Mouse (Mus musculus) lung, postnatal 25 days (tissue): ENCODE measurements around the gene Fosl2.
"Not testable (repeated sequence)": the region's sequence is repeated elsewhere in the genome, so short reads cannot be mapped to it uniquely, and the experiment has no call there.

Experiments used
- DNase-seq: peaks from one replicate; pipeline ENCODE4 v3.0.0; 2022; ENCODE audit warnings: low spot score

Gene Fosl2

DNA sequence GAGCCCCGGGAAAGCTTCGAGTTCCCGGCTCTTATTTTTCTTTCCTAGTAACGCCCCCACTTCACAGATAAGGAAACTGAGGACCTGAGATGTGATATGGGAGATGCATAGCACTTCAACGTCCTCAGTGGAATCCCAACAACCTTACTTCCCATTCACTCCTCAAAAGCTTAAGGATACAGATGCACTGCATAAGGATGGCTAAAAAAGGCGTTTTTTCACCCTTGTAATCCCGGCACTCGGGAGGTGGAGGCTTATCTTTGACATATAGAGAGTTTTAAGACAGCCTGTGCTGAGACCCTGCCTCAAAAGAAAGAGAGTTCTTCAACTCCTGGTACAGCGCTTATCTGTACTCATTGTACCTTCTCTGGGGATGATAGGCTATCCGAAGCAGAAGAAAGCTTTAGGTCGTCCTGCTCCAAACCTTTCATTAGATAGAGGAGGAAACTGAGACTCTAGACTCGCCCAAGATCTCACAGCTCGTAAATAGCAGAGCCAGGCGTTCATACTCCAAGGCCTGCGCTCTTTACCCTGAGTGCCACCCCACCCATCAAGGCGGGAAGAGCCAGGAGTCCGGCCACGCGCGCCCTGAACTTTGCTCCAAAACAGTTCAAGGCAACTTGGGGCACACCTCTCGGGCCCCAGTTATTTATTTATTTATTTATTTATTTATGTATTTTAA lies 1.4 kb upstream of the Fosl2 start:
- DNase-seq, result peak; percentile 45

DNA sequence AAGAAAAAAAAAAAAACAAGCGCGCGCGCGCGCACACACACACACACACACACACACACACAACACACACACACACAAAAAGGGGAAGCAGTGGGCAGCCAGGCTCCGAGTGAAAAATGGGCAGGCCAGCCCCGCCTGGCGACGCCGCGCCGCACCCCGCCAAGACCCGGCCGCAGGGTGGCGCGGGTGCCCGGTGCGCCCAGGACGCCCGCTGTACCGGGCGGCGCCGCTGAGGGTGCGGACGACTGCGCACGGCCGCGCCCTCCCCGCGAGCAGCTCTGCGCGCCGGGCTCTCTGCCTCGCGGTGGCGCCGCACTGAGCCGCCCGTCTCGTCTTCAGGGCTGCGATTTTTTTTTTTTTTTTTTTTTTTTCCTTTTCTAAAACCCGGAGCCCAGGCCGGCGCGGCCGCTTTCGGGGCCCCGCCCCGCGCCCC lies 682 bp upstream of the Fosl2 start:
- DNase-seq, result peak; percentile 80

GRCm38 (mm10) chr5:32136301-32136863 lies 781 bp downstream of the Fosl2 start:
- peak; percentile 77 for DNase-seq

- DNase-seq, result peak; percentile 46
Observed at GRCm38 (mm10) chr5:32137106-32137522, 1.5 kb downstream of the Fosl2 start.

GRCm38 (mm10) chr5:32138446-32139195 lies 3.0 kb downstream of the Fosl2 start:
- peak; percentile 69 for DNase-seq

DNA sequence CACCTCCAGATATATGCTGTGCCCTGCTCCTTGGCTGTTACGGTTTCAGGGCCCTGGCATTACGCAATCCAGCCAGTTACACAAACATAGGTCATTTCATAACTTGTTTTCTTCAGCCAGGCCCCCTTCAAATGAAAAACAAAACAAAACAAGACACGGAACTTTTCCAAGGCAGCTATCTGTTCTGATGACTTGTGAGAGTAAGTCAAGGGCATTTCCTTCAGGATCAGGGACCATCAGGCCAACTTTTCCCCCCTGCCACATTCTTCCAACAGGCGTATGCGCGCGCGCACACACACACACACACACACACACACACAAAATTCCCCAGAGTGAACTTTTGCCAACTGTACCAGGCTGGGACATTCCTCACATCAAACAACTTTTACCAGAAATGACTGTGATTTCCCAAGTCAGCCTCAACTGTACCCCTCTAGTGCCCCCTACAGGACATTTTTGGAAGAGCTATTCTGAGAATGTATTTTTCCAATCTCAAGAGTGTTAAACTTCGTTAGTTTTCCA lies 4.0 kb downstream of the Fosl2 start:
- peak; percentile 87 for DNase-seq

GRCm38 (mm10) chr5:32141899-32142298 lies 6.3 kb downstream of the Fosl2 start:
- DNase-seq, result no peak

- DNase-seq, result no peak
Observed at GRCm38 (mm10) chr5:32143433-32143970, 7.9 kb downstream of the Fosl2 start.

GRCm38 (mm10) chr5:32146281-32146680 lies 10.7 kb downstream of the Fosl2 start:
- DNase-seq, result no peak

DNA sequence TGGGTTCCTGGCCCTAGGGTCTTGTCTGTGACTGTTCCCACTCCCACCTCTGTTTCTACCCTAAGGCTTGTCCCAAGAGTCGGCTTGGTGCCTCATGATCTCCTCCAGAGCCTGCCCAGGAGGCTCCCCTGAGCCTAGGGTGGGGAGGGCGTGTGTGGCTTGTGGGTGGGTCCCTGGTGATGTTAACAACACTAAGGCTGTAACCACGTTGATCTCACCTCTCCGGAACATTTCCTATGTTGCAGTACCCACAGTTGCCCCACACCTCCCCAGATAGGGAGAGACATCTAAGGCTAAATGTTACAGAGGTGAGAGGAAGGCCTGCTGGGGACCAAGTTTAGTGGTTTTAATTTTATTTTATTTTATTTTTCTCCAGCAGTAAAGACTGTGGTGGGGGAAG lies 13.0 kb downstream of the Fosl2 start:
- no peak for DNase-seq

- no peak for DNase-seq
Observed at GRCm38 (mm10) chr5:32151244-32151643, 15.6 kb downstream of the Fosl2 start.

- no peak for DNase-seq
Observed at GRCm38 (mm10) chr5:32152725-32153417, 17.3 kb downstream of the Fosl2 start.

DNA sequence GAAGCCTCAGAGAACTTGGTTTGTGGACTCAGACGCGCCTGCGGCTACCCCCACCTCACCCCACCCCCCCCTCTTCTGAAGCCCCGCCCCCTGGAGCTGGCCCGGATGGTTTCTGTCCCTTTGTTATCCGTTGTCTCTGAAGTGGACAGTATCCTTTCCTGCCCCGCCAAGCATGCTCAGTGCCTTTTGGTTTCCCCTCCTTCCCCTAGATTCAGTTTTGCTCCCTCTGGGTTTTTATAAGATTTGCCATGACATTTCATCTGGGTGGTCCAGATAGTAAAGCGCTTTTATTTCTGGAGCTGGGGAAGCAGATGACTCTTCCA lies 17.8 kb downstream of the Fosl2 start:
- DNase-seq, result no peak

DNA sequence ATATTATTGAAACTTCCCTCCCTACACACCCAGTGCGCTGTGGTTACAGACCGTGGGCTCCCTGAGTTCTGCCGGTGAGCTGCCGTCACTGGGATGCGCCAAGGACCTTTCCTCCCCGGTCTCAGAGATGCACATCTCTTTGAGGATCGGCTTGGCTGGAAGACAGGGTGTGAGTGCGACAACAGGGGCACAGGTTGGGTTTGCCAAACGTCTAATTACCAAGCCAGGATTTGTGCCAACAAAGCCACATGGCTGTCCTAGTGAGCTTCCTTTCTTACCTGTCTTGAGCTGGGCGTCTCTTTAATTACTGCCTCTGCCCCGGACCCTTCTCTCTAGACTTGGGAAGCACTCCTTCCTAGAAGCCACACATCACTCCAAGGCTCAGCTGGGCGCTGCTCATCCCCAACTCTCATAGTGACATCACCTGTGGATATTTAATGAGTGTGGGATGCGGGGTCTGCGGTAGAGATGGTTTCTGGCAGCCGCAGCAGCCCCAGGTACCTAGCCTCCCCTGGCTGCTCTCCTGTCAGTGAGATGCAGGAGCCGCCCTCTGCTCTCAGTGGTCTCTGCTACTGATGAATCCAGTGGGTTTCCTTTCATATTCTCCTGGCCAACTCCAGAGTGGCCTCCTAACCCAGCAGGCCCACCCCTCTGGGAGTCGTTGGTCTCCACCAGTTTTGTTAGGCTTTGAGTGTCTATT lies 18.3 kb downstream of the Fosl2 start:
- no peak for DNase-seq

DNA sequence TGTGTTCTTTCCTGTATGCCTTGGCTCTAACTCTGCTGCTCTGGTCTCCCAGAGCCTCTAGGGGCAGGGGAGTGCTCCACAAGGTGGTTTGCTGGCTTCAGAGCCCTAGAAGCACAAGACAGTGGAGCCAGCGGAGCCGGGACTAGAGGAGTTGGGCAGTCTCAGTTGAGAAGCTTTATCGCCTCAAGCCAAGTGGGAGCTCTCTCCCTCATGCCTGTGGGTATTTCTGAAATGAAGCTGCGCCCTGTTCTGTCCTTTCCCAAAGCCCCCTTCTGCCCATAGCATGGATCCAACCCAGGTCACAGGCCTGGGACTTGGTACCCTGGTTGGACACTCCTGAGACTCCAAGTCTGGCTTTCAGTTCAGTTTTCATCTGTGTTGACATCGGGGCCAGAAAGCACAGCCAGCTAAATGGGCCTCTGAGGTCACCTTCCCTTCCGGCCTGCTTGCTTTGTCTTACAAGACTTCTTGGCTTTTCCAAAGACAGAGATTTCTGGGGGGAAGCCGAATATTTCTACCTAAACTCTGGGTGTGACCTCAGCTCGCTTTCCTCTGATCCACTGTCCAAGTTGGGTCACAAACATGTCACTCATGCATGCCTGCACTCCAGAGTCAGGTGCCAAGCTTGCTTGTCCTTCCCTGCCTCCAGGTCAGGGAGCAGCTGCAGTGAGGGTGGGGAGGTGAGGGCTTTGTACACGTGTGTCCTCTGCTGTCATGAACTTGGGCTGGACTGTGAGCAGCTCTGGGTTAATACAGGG lies 19.5 kb downstream of the Fosl2 start:
- DNase-seq, result no peak

DNA sequence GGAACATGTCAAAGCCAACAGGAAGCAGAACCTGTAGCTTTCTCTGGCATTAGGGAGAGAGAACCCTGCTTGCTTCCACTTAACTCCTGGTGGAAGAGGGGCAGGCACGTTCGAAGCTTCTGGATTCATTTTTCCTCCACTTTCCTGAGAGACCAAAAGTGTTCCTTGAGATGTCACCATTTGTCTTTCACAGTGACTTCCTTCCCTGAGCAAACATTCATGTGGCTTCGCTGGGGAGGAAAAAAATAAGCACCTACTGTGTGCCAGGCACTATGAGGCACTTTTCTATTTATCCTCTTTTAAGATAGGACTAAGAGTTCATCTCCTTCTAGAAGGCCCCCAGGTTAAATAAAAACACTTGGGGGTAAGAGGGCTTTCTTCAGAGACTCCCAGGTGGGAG lies 20.3 kb downstream of the Fosl2 start:
- no peak for DNase-seq

GRCm38 (mm10) chr5:32163478-32164043 lies 28.0 kb downstream of the Fosl2 start:
- no peak for DNase-seq

GRCm38 (mm10) chr5:32172188-32172587 lies 36.6 kb downstream of the Fosl2 start:
- no peak for DNase-seq

DNA sequence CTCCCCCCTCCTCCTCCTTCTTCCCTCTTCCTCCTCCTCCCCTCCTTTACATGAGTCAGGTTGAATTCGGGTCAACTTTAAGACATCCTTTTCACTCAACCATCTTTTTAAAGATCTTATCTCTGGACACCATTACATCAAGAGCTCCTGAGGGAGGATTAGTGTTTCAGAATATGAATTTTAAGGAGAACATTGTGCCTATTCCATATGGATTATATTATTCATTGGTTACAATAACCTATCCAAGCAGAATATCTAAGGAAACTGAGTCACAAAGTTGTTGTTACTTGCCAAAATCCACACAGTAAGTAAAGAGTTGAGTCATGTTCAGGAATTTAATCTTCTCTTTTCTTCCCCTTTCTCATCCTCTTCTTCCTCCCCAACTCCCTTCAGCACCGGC lies 41.2 kb downstream of the Fosl2 start:
- DNase-seq, result no peak

DNA sequence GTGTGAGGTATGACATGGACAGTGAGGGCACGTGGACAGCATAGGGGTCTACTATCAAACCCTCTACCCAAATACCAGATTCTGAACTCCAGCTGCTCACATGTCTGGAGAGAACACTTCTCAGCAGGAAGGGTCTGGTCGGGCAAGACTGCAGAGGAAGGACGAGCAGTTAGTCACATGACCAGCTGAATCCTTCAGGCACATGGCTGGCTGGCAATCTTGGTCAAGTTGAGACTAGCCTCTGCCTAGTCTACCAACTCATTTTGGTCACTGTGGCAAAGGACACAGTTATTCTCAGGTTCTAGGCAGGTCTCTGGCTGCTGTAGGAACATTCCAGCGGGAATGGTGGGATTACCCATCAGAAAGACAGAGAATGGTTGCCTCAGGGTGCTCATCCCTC lies 42.1 kb downstream of the Fosl2 start:
- DNase-seq, result no peak

DNA sequence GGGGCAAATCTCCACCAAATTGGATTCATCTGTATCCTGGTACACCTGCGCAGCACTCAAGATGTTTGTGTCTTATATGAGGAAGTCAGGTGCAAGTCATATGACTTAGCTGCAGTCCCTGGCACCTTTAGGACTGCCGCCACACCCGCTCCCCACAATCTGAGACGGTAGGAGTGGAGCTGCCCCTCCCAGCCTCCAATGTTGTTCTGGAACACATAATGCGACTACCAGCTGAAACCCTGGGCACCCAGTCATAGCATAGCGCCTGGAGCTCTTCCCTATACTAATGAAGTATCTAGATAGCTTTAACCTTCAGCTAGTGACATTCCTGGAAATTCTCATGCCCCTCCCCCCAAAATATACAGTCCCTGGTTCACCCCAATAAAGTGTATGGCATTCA lies 43.1 kb downstream of the Fosl2 start:
- not testable (repeated sequence) for DNase-seq
